Mouse (Mus musculus) kidney, postnatal 0 days (tissue): Measurements from ENCODE around the gene Slc36a3. TPM values are rescaled to one million over a fixed set of nuclear protein-coding genes. Genes with fewer than 3 reads are reported as not detected.
A peak's percentile ranks its signal among the peaks of the same experiment; 100 is the strongest.

Experiments used
- ATAC-seq: fragments of 200-750 bp; cut with Nextera tagmentation; replicated peaks from 2 replicates; pipeline ENCODE4 v1.8.0; 2017; ENCODE audit warnings: low read depth, moderate number of reproducible peaks, moderate TSS enrichment, moderate library complexity; ENCODE audit not compliant: low FRiP score
- DNase-seq: peaks from one replicate; pipeline ENCODE4 v3.0.0-alpha.2; 2016; ENCODE audit warnings: low spot score
- H3K27ac ChIP-seq: fragments of 300-500 bp; sonication (generic); 2 replicates; pipeline ENCODE4 v1.5.1; 2014; ENCODE audit warnings: mild to moderate bottlenecking
- H3K27me3 ChIP-seq: fragments of 300-500 bp; sonication (generic); 2 replicates; pipeline ENCODE4 v1.6.1; 2014; ENCODE audit warnings: low read length, mixed read lengths; ENCODE audit not compliant: insufficient read depth
- H3K36me3 ChIP-seq: fragments of 300-500 bp; sonication (generic); 2 replicates; pipeline ENCODE4 v1.6.1; 2014; ENCODE audit warnings: low read length, mixed read lengths; ENCODE audit not compliant: insufficient read depth
- H3K4me1 ChIP-seq: fragments of 300-500 bp; sonication (generic); replicated peaks from 2 replicates; pipeline ENCODE4 v1.6.1; 2014; ENCODE audit warnings: antibody characterized with exemption, low read length, mixed read lengths; ENCODE audit not compliant: insufficient read depth
- H3K4me2 ChIP-seq: fragments of 300-500 bp; sonication (generic); 2 replicates; pipeline ENCODE4 v1.6.1; 2014; ENCODE audit warnings: mild to moderate bottlenecking, low read length, moderate library complexity, mixed read lengths
- H3K4me3 ChIP-seq: fragments of 300-500 bp; sonication (generic); replicated peaks from 2 replicates; pipeline ENCODE4 v1.5.1; 2014; ENCODE audit warnings: low read depth, low read length
- H3K9ac ChIP-seq: fragments of 300-500 bp; sonication (generic); 2 replicates; pipeline ENCODE4 v1.6.1; 2014; ENCODE audit warnings: low read depth, low read length
- H3K9me3 ChIP-seq: fragments of 300-500 bp; sonication (generic); replicated peaks from 2 replicates; pipeline ENCODE4 v1.6.1; 2016; ENCODE audit warnings: low read length, inconsistent platforms, mixed read lengths
- CTCF ChIP-seq: IDR thresholded peaks from 2 replicates; pipeline ENCODE4 v1.5.1; 2016; ENCODE audit warnings: antibody characterized with exemption, low read depth, mild to moderate bottlenecking, moderate library complexity
- WGBS: fragments of 180-500 bp; shearing (Covaris S2); extraction: QIAGEN DNeasy Blood & Tissue Kit; methylation state at CpG from one replicate; pipeline ENCODE4 v1.1.7; 2014; 5-methylcytosine and 5-hydroxymethylcytosine counted together
- polyA plus RNA-seq: library from polyadenylated mRNA; unstranded; fragments of >200 nt; fragmentation: Nextera tagmentation; extraction: Ambion mirVana; gene quantifications from 2 replicates; pipeline ENCODE4 v1.2.1, GENCODE M21; 2015

Slc36a3 gene
- polyA plus RNA-seq, 1 experiment from 2014 or later, result not detected

GRCm38 (mm10) chr11:55128411-55128810 lies 23.1 kb downstream of the Slc36a3 start:
- ATAC-seq (no peak), DNase-seq (no peak)
- Histone ChIP-seq H3K36me3 (no peaks in the 10 kb centered on the region), H3K4me2 (no peak overlapping the region), H3K9me3 (no peaks in the 10 kb centered on the region), H3K27me3 (no peaks in the 10 kb centered on the region), H3K9ac (no peak overlapping the region), H3K4me3 (no peak overlapping the region), H3K27ac (no peak overlapping the region), H3K4me1 (no peaks in the 10 kb centered on the region)
- no peak for TF ChIP-seq CTCF
- 78% methylated on average over 3 of the region's 3 CpGs for WGBS

GRCm38 (mm10) chr11:55127937-55128336 lies 23.6 kb downstream of the Slc36a3 start:
- Histone ChIP-seq H3K9ac (no peak overlapping the region), H3K27me3 (no peaks in the 10 kb centered on the region), H3K27ac (no peak overlapping the region), H3K36me3 (no peaks in the 10 kb centered on the region), H3K4me3 (no peak overlapping the region), H3K4me1 (no peaks in the 10 kb centered on the region), H3K9me3 (no peaks in the 10 kb centered on the region), H3K4me2 (no peak overlapping the region)
- DNase-seq (no peak), ATAC-seq (no peak)
- no peak for TF ChIP-seq CTCF
- 59% methylated on average over 6 of the region's 6 CpGs for WGBS

DNA sequence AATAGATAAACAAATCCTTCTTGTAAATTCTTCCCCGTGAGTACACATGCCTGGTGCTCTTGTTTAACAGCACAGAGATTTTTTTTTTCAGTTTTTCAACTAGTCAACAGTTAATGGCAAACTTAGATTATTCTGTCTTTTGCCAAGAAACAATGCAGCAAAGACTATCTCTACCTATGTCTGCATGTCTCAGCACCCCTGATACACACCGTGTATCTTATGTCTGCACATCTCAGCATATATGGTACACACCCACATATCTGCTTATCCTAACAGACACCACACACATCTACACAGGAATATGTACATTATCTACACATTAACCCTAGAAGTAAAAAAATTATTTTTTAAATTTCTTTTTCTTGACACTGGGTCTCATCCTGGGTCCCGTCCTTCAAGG lies 24.8 kb downstream of the Slc36a3 start:
- H3K9me3 ChIP-seq, result no peaks in the 10 kb centered on the region
- TF ChIP-seq CTCF, result no peak
- WGBS, result 66% methylated on average over 3 of the region's 3 CpGs

DNA sequence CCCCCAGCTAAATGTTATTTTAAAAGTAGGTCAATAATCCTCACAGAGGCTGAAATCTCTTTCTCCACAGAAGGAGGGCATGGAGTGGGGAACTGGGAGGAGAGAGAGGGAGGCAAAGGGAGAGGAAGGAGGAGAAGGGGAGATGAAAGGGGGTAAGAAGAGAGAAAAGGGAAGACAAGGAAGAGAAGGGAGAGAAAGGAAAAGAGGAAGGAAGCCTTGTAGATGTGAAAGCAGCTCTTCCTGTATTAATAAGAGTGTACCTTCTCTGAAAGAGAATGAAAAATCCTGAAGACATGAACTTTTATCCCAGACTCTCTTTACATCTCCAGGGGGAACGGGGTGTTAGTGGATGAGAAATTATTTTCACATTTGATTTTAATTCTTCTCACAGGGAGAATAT lies 30.1 kb downstream of the Slc36a3 start:
- WGBS, result 82% methylated on average over 1 of the region's 1 CpGs
- Histone ChIP-seq H3K9me3 (no peaks in the 10 kb centered on the region; the same call in 1 of the 2 replicates), H3K9ac (no peak overlapping the region), H3K27me3 (no peaks in the 10 kb centered on the region), H3K36me3 (no peaks in the 10 kb centered on the region), H3K4me3 (no peak overlapping the region), H3K4me2 (no peak overlapping the region), H3K27ac (no peak overlapping the region), H3K4me1 (no peaks in the 10 kb centered on the region)
- DNase-seq, result no peak
- ATAC-seq, result no peak
- TF ChIP-seq CTCF, result no peak

More for the DNA sequence above, 24.8 kb downstream of the Slc36a3 start:
- DNase-seq (no peak), ATAC-seq (no peak)
- H3K4me2 ChIP-seq, result no peak overlapping the region
- no peaks in the 10 kb centered on the region for H3K36me3 ChIP-seq
- H3K27me3 ChIP-seq, result no peaks in the 10 kb centered on the region
- no peak overlapping the region for H3K4me3 ChIP-seq
- H3K4me1 ChIP-seq, result no peaks in the 10 kb centered on the region
- H3K9ac ChIP-seq, result no peak overlapping the region
- no peak overlapping the region for H3K27ac ChIP-seq

DNA sequence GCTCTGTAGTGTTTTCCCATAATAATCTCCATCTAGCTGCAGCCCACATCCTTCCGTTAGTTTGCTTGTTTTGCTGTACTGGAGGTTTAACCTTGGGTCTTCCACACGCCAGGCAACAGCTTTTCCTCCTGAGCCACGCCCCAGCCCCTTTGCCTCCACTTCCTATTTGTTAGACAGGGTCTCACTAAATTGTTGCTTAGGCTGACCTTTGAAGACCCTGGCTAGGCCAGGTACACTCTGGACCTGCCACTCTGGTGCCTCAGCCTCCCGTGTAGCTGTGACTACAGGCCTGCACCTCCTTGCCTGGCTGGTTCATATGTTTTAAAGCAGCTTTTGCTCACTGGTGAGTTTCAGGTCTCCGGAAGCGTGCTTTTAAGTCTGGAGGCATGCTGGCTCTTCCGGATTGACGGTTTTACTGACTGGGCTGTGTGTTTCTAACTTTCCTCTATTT lies 30.7 kb downstream of the Slc36a3 start:
- no peak for ATAC-seq
- WGBS, result 43% methylated on average over 8 of the region's 8 CpGs

GRCm38 (mm10) chr11:55120279-55120678 lies 31.2 kb downstream of the Slc36a3 start:
- no peaks in the 10 kb centered on the region for H3K4me1 ChIP-seq
- no peak overlapping the region for H3K9ac ChIP-seq
- no peak overlapping the region for H3K4me2 ChIP-seq
- no peaks in the 10 kb centered on the region for H3K36me3 ChIP-seq
- no peak overlapping the region for H3K4me3 ChIP-seq
- no peak for TF ChIP-seq CTCF
- ATAC-seq (no peak), DNase-seq (no peak)
- H3K9me3 ChIP-seq, result no peaks in the 10 kb centered on the region; the same call in 1 of the 2 replicates
- H3K27ac ChIP-seq, result no peak overlapping the region
- no peaks in the 10 kb centered on the region for H3K27me3 ChIP-seq

More for the DNA sequence above, 30.7 kb downstream of the Slc36a3 start:
- Histone ChIP-seq H3K27me3 (no peaks in the 10 kb centered on the region), H3K4me1 (no peaks in the 10 kb centered on the region), H3K9me3 (no peaks in the 10 kb centered on the region; the same call in 1 of the 2 replicates), H3K36me3 (no peaks in the 10 kb centered on the region), H3K4me2 (no peak overlapping the region), H3K4me3 (no peak overlapping the region), H3K27ac (peak overlapping the region; percentile 65), H3K9ac (no peak overlapping the region)
- no peak for TF ChIP-seq CTCF
- DNase-seq, result no peak

GRCm38 (mm10) chr11:55117031-55117430 lies 34.5 kb downstream of the Slc36a3 start:
- H3K4me3 ChIP-seq, result no peak overlapping the region
- no peak overlapping the region for H3K4me2 ChIP-seq

More at GRCm38 (mm10) chr11:55117031-55117430, 34.5 kb downstream of the Slc36a3 start:
- no peak for DNase-seq
- no peak overlapping the region for H3K9ac ChIP-seq
- H3K27me3 ChIP-seq, result no peaks in the 10 kb centered on the region
- H3K36me3 ChIP-seq, result no peaks in the 10 kb centered on the region
- no peak for ATAC-seq
- no peaks in the 10 kb centered on the region for H3K4me1 ChIP-seq
- no peaks in the 10 kb centered on the region; the same call in 1 of the 2 replicates for H3K9me3 ChIP-seq
- TF ChIP-seq CTCF, result no peak
- 80% methylated on average over 2 of the region's 2 CpGs for WGBS
- H3K27ac ChIP-seq, result no peak overlapping the region
